Comparison of ENCODE assay signal across 16 mouse cellular contexts in genomic region chrX:57337582-57337981, GRCm38 (mm10). TPM values are rescaled to one million over a fixed set of nuclear protein-coding genes. Genes with fewer than 3 reads are reported as not detected.
DNase-seq lines count a peak whose midpoint lies in the region; ATAC-seq and TF ChIP-seq lines count a peak whose summit lies in the region.
"Had no signal": no experiment of that assay in that cellular context is flagged by ENCODE, and none has a peak within 500 bp of the region (broad histone marks: within the 10 kb centered on the region; RNA-seq: fewer than 3 reads in every experiment).

No protein-coding gene starts in this region.

- no peak overlapping the region for H3K9ac ChIP-seq in heart, postnatal 0 days (replicated peaks; ENCODE audit: low read depth, low read length)
- H3K9ac ChIP-seq: embryonic facial prominence, embryonic 15.5 days; lung, embryonic 14.5 days had no signal

- H3K4me3 ChIP-seq in heart, postnatal 0 days (ENCODE audit: low read depth, low read length) = peak overlapping the region; percentile 23; the same call in 1 of the 2 replicates
- H3K4me3 ChIP-seq: embryonic facial prominence, embryonic 15.5 days; heart, embryonic 10.5 days had no signal

- H3K4me2 ChIP-seq in heart, postnatal 0 days (ENCODE audit: low read depth, low read length) = peak overlapping the region; percentile 40; the same call in 1 of the 2 replicates
- H3K4me2 ChIP-seq: embryonic facial prominence, embryonic 15.5 days; lung, embryonic 14.5 days had no signal

- H3K9me3 ChIP-seq in heart, postnatal 0 days (replicated peaks; ENCODE audit: control insufficient read depth, low read length) = no peaks in the 10 kb centered on the region
- H3K9me3 ChIP-seq: embryonic facial prominence, embryonic 15.5 days; heart, embryonic 10.5 days had no signal

- TF ChIP-seq CTCF in heart, postnatal 0 days (IDR thresholded peaks at IDR 0.05; ENCODE audit: low read depth) = no peak

- no peak overlapping the region for H3K27ac ChIP-seq in heart, postnatal 0 days (ENCODE audit: low read depth)
- H3K27ac ChIP-seq: embryonic facial prominence, embryonic 15.5 days; heart, embryonic 10.5 days had no signal

- H3K36me3 ChIP-seq in heart, postnatal 0 days (replicated peaks; ENCODE audit: control insufficient read depth, insufficient read depth, low read length) = no peaks in the 10 kb centered on the region
- H3K36me3 ChIP-seq: embryonic facial prominence, embryonic 15.5 days; heart, embryonic 10.5 days had no signal

- H3K4me1 ChIP-seq in heart, postnatal 0 days (ENCODE audit: control insufficient read depth, insufficient read depth) = no peaks in the 10 kb centered on the region
- H3K4me1 ChIP-seq: embryonic facial prominence, embryonic 15.5 days; heart, embryonic 10.5 days had no signal

- H3K27me3 ChIP-seq in heart, postnatal 0 days (ENCODE audit: control insufficient read depth, insufficient read depth, low read length) = no peaks in the 10 kb centered on the region
- H3K27me3 ChIP-seq: embryonic facial prominence, embryonic 15.5 days had no signal

- no peak for TF ChIP-seq EP300 in heart, postnatal 0 days (IDR thresholded peaks at IDR 0.05; ENCODE audit: low read depth)

- no peak for ATAC-seq in heart, postnatal 0 days (ENCODE audit: insufficient read depth, low read depth)
- ATAC-seq in CD4-positive, CD25-positive, alpha-beta regulatory T cell, adult 4 months = peak; percentile 65
- no peak for ATAC-seq in cerebellum, adult (ENCODE audit: insufficient number of reproducible peaks, low FRiP score, low TSS enrichment)

- no peak for DNase-seq in heart, postnatal 0 days (ENCODE audit: low spot score)
- no peak for DNase-seq in heart, adult 8-10 months (ENCODE audit: low spot score)
- DNase-seq in 3T3-L1 (ENCODE audit: low read depth, low spot score) = peak; percentile 3
- peak; percentile 72 for DNase-seq in induced T-regulatory cell, adult 2 months (ENCODE audit: low read depth)
- DNase-seq in layer of hippocampus, postnatal 36 days = no peak
- DNase-seq in cerebellum, postnatal 4 days (ENCODE audit: low spot score in 2 of 2) = no peak
- DNase-seq: adrenal gland, postnatal 10 days; cerebellum, adult 9-10 months; gastrocnemius, postnatal 14 days; kidney, adult 9 months; right cerebral cortex, postnatal 25 days had no signal

RNA-seq across cellular contexts. Expression of gene Arhgef6, which starts 0.9 kb away (rescaled TPM):
- 69.1 and 94.0 TPM in 2 replicates for total RNA-seq in heart, postnatal 0 days (2014; rRNA removed; ENCODE audit: low replicate concordance)
- polyA plus RNA-seq in heart, postnatal 0 days (2015; fragmentation: Nextera tagmentation; extraction: Ambion mirVana) = 30.3 and 33.6 TPM in 2 replicates
- 10 to 100 TPM; 60.5 to 71.3 (median 67.7) TPM for total RNA-seq in heart, adult 8-10 months (2022)
- 100 to 1,000 TPM in 1 of 2 experiments, 10 to 100 TPM in 1; 80.3 to 107 TPM for polyA plus RNA-seq in CD4-positive, CD25-positive, alpha-beta regulatory T cell, adult 4 months (2017; shearing (Covaris generic))
- total RNA-seq in layer of hippocampus, postnatal 36 days (2021) = 10 to 100 TPM; 37.4 to 40.6 TPM

RNA-seq across cellular contexts. Expression of gene Rbmx, which starts 55.3 kb away (rescaled TPM):
- total RNA-seq in heart, postnatal 0 days (2014; rRNA removed; ENCODE audit: low replicate concordance) = 54.7 and 80.2 TPM in 2 replicates
- polyA plus RNA-seq in heart, postnatal 0 days (2015; fragmentation: Nextera tagmentation; extraction: Ambion mirVana) = 55.1 and 67.5 TPM in 2 replicates
- 10 to 100 TPM; 19.4 to 32.7 (median 23.2) TPM for total RNA-seq in heart, adult 8-10 months (2022)
- 10 to 100 TPM; 74.9 to 92.2 TPM for polyA plus RNA-seq in CD4-positive, CD25-positive, alpha-beta regulatory T cell, adult 4 months (2017; shearing (Covaris generic))
- 10 to 100 TPM; 67.4 to 68.4 TPM for total RNA-seq in layer of hippocampus, postnatal 36 days (2021)

Comparison
In these comparisons a context has a peak if more than half of its experiments do, and no peak if none do; other contexts are left out.
1. DNase-seq: peak in 3T3-L1 (single experiment) and induced T-regulatory cell, adult 2 months (single experiment); none in heart, postnatal 0 days (single experiment), heart, adult 8-10 months (single experiment), layer of hippocampus, postnatal 36 days (0 of 2) and cerebellum, postnatal 4 days (0 of 2).